Mouse (Mus musculus) CD4-positive helper T cell, adult 2 months (primary cell): ENCODE results near the gene Klk8.

Source experiments
- DNase-seq: peaks from one replicate; pipeline ENCODE4 v3.0.0-alpha.2; 2012; ENCODE audit warnings: low read depth, missing footprints, low spot score

Klk8 gene

DNA sequence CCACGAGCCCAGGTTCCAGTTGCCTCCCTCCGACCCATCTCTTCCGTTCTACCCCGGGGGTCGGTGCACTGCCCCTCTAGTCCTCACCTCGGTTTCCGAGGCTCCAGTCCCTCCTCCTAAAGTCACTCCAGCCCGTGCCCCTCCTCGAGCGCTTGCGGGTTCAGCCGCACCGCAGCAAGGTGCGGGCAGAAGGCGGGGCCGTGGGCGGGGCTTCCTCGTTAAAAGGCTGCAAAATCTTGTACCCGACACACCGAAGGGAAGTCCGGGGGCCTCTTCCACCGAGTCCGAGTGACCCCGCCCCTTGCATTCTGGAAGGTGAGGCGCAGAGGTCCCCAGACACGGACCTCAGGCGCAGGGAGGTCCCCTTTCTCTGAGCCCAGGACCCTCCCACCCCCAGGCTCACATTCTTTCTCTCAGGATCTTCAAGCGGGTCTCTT is at the start of gene Klk8:
TSS of gene Klk8 (plus strand) at position 245 of the 437 bp plus-strand sequence.
- DNase-seq: peak; percentile 82

DNA sequence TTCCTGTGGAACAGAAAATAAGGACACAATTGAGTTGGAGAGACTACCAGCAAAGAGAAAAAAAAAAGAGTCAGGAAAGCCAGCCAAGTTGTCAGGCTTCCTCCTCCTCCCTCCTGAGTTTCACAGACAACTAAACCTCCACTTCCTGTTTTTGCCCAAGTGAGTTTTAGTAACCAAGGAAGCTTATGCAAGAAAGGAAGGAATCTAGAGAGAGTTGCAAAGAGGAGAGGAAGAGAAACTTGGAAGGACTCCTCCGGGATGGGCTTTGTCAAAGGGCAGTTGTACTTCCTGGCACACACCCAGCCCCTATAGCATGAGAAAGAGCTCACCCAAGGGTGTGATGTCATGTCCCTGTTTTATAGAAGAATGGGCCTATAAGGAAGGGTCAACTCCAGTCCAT is 49.6 kb upstream of the Klk8 start:
- no peak for DNase-seq

DNA sequence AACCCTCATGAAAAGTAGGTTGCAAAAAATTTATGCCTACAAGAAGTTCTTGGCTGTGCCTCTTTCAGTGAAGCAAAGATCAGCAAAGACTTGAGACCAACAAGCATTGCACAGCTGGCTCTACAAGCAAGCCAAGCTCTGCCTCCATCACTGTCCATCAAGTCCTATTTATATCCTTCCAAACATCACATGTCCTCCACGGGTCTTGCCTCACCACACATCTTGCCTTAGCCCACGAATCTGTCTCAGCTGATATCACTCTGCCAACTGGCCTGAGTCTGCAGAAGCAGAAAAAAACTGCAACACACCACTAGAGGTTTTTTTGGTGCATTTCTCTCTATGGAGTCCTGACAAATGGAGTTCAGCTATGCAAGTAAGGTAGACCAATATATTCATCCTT is 44.6 kb upstream of the Klk8 start:
- no peak for DNase-seq

DNA sequence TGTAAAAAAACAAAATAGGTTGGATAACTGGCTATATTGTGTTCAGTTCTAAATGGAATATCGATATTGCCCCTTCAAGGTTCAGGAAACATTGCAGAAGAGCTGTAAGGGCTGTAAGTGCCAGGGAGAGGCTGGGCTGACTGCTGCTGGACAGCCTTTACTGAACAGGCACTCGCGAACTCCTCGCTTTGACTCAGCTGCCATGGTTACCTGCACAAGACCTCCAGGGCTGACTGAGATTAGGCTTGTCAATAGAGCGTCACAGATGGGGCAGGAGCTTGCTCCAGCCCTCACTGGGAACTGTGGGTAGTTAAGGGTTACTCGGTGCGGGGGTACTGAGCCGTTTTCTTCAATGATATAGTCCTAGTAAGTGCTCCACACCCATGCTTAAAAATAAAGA is 30.9 kb upstream of the Klk8 start:
- no peak for DNase-seq

DNA sequence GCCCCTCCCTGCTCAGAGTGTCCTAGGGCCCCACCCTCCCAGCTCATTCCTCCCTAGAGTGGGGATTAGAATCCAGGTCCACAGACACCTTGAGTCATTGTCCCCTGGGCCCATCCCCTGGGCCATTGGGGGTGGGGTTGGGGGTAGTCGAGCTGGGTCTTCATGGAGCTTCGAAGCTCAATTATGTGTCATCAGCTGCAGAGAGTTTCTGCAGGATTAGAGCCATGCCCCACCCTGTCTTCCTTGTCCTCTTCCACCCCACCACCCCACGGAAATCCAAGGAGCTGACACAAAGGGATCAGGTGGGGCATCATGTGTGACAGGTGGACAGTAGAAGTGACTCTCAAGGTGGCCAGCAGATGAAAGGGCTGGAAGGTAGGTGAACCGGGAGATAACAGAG is 28.8 kb upstream of the Klk8 start, which contains the start of gene Klk12:
TSS of gene Klk12 (plus strand) at position 301 of the 400 bp plus-strand sequence.
- DNase-seq: no peak

DNA sequence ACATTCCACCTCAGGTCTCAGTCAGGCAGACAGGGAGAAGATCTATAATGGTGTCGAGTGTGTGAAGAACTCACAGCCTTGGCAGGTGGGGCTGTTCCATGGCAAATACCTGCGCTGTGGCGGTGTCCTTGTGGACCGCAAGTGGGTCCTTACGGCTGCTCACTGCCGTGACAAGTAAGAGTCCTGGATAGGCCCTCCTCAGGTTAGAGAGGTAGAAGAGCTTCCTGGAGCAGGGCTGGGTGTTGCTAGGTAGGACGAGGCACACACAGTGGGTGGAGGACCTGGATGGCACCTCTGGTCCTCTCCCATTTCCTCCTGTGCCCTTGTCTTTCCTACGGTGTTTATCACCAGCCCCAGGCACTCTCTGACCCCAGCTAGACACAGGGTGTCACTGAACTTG is 27.7 kb upstream of the Klk8 start:
- no peak for DNase-seq

DNA sequence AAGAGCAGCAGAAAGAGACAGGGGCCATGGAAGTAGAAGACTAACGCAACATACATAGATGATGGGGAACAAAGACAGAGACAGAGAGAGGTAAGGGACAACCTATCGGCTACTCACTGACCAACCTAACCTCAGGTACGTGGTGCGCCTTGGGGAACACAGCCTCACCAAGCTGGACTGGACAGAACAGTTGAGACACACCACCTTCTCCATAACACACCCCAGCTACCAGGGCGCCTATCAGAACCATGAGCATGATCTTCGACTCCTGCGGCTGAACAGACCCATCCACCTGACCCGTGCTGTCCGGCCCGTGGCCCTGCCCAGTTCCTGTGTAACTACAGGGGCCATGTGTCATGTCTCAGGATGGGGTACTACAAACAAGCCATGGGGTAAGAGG is 26.7 kb upstream of the Klk8 start:
- no peak for DNase-seq

DNA sequence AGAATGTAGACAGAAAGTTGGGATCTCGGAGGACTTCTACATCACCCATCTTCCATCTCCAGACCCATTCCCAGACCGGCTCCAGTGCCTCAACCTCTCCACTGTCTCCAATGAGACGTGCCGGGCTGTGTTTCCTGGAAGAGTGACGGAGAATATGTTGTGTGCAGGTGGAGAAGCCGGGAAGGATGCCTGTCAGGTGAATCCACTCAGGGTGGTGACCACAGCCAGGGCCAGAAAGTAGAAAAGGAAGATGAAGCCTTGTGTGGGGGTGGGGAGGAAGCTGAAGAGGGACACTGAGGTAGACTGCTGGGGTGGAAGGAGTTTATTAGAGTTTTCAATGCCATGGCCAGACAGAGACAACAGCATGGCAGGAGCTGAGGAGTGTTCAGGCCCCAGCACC is 25.5 kb upstream of the Klk8 start:
- DNase-seq: no peak

GRCm38 (mm10) chr7:43772901-43773300 is 24.5 kb upstream of the Klk8 start:
- DNase-seq: no peak

DNA sequence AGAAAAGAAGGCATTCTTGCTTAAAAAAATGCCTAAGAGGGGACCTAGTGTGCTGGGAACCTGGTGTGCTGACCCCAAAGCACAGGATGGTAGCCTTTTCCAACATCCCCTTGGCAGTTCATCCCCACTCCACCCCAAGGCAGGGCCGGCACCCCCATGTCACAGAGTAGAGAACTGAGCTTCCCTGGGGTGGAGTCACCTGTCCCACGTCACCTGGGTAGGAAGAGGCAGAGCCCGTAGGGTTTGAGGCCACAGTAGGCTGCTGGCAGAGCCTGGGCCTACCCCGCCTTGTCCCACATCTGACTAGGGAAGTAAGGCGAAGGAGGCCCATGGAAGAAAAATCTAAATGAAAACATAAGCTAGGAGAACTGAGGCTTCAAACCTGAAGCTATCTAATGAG is 23.0 kb upstream of the Klk8 start, which contains the start of gene Klk11:
TSS of gene Klk11 (plus strand) at position 241 of the 400 bp plus-strand sequence.
- DNase-seq: no peak

GRCm38 (mm10) chr7:43774802-43775201 is 22.6 kb upstream of the Klk8 start:
- no peak for DNase-seq

- no peak for DNase-seq
Observed at GRCm38 (mm10) chr7:43775311-43776057, 21.9 kb upstream of the Klk8 start.

DNA sequence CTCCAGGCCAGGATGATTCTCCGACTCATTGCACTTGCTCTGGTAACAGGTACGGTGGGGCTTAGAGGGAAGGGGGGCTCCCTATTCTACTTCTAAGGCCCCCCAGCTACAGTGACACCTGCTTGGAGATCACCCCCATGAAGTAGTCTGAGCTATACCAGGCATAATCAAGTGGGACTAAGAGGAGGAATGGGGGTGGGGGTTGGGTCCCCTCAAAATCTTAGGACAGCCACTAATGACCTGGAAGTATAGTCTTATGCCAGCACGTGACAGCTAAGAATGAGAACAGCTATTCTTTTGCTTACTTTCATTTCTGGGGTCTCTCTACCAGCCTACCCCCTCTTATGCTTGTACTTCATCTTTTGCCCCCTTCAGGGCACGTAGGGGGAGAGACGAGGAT is 20.9 kb upstream of the Klk8 start:
- no peak for DNase-seq

DNA sequence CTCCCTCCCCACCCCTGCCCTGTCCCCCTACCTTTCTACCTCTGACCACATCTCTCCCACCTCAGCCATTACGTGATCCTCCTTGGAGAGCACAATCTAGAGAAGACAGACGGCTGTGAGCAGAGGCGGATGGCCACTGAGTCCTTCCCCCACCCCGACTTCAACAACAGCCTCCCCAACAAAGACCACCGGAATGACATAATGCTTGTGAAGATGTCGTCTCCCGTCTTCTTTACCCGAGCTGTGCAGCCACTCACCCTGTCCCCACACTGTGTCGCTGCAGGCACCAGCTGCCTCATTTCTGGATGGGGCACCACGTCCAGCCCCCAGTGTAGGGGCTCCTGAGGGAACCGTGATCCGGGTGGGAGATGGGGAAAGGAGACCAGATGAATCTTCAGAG is 20.0 kb upstream of the Klk8 start:
- no peak for DNase-seq

GRCm38 (mm10) chr7:43778176-43778970 is 19.0 kb upstream of the Klk8 start:
- DNase-seq: no peak

- DNase-seq: no peak
Observed at GRCm38 (mm10) chr7:43780241-43780640, 17.1 kb upstream of the Klk8 start.

GRCm38 (mm10) chr7:43780746-43781145 is 16.6 kb upstream of the Klk8 start, which contains the start of gene Klk10:
Klk10 (plus strand) TSS chr7:43781035.
- no peak for DNase-seq

DNA sequence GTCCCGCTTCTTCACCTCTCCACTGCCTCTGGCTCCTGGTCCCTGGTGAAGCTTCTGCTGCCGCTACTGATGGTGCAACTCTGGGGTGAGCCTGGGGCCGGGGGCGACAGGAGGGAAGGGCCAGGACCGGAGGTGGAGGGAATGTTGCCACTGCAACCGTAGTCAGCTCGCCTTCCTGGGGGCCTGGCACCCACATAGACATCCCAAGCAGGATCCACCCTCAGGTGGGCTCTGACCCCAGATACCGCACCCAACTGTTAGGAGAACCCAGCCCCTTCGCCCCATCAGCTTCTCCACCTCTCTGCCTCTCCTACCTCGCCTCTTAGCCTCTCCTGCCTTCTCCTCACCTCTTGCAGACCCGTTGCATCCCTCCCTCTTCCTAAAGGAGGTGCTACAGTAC is 15.8 kb upstream of the Klk8 start:
- DNase-seq: no peak

GRCm38 (mm10) chr7:43782275-43783265 is 14.8 kb upstream of the Klk8 start:
- DNase-seq: peak; percentile 67

GRCm38 (mm10) chr7:43785286-43785685 is 12.1 kb upstream of the Klk8 start:
- DNase-seq: no peak

DNA sequence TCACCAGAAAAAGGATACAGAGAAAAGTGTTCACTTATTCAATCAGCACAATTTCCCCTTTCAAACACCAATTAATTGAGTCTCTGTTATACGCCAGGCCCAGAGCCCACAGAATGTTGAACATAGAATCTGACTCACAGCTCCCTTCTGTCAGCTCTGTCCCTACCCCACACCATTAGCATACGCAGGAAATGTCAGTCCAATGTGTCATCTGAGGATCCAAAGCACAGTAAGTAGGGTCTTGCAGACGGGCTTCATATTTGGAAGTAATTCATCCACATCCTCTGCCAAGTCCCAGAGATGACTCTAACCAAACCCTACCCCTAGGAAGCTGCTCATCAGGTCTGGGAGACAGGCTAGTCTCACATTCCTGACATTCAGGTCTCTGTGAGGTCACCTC is 9.3 kb upstream of the Klk8 start:
- no peak for DNase-seq

- no peak for DNase-seq
Observed at GRCm38 (mm10) chr7:43789295-43789694, 8.1 kb upstream of the Klk8 start.
